Mouse (Mus musculus) neural tube, embryonic 11.5 days (tissue): Measurements from ENCODE around the gene Prss54. TPM values are rescaled to one million over a fixed set of nuclear protein-coding genes. Genes with fewer than 3 reads are reported as not detected.

Source experiments
- ATAC-seq: fragments of 200-750 bp; cut with Nextera tagmentation; 2 replicates; pipeline ENCODE4 v1.8.0; 2017; ENCODE audit warnings: moderate number of reproducible peaks, mild to moderate bottlenecking, moderate TSS enrichment, moderate library complexity; ENCODE audit not compliant: insufficient read depth, low FRiP score, low TSS enrichment
- DNase-seq: peaks from one replicate; pipeline ENCODE4 v3.0.0-alpha.2; 2015; ENCODE audit warnings: low spot score
- H3K27ac ChIP-seq: fragments of 300-500 bp; sonication (generic); 2 replicates; pipeline ENCODE4 v1.5.1; 2014; ENCODE audit warnings: low read depth, mild to moderate bottlenecking, low read length
- H3K27me3 ChIP-seq: fragments of 300-500 bp; sonication (generic); 2 replicates; pipeline ENCODE4 v1.6.1; 2014; ENCODE audit warnings: mild to moderate bottlenecking, low read length, mixed read lengths; ENCODE audit not compliant: control insufficient read depth, insufficient read depth
- H3K36me3 ChIP-seq: fragments of 300-500 bp; sonication (generic); 2 replicates; pipeline ENCODE4 v1.6.1; 2014; ENCODE audit warnings: mild to moderate bottlenecking, low read length, moderate library complexity, mixed read lengths; ENCODE audit not compliant: control insufficient read depth, insufficient read depth
- H3K4me1 ChIP-seq: fragments of 300-500 bp; sonication (generic); 2 replicates; pipeline ENCODE4 v1.6.1; 2014; ENCODE audit warnings: low read length, mixed read lengths; ENCODE audit not compliant: control insufficient read depth, insufficient read depth
- H3K4me2 ChIP-seq: fragments of 300-500 bp; sonication (generic); 2 replicates; pipeline ENCODE4 v1.6.1; 2014; ENCODE audit warnings: low read depth, mild to moderate bottlenecking, moderate library complexity
- H3K4me3 ChIP-seq: fragments of 300-500 bp; sonication (generic); 2 replicates; pipeline ENCODE4 v1.5.1; 2014; ENCODE audit warnings: low read depth, low read length
- H3K9ac ChIP-seq: fragments of 300-500 bp; sonication (generic); 2 replicates; pipeline ENCODE4 v1.6.1; 2014; ENCODE audit warnings: mild to moderate bottlenecking, low read length
- H3K9me3 ChIP-seq: fragments of 300-500 bp; sonication (generic); 2 replicates; pipeline ENCODE4 v1.6.1; 2016; ENCODE audit warnings: low read length; ENCODE audit not compliant: control insufficient read depth
- WGBS: fragments of 180-500 bp; shearing (Covaris S2); extraction: QIAGEN DNeasy Blood & Tissue Kit; methylation state at CpG from one replicate; pipeline ENCODE4 v1.1.7; 2014; 5-methylcytosine and 5-hydroxymethylcytosine counted together
- polyA plus RNA-seq: library from polyadenylated mRNA; unstranded; fragments of >200 nt; fragmentation: Nextera tagmentation; extraction: Ambion mirVana; gene quantifications from 2 replicates; pipeline ENCODE4 v1.2.1, GENCODE M21; 2014

The Prss54 gene
- polyA plus RNA-seq, 1 experiment from 2014 or later, result not detected

DNA sequence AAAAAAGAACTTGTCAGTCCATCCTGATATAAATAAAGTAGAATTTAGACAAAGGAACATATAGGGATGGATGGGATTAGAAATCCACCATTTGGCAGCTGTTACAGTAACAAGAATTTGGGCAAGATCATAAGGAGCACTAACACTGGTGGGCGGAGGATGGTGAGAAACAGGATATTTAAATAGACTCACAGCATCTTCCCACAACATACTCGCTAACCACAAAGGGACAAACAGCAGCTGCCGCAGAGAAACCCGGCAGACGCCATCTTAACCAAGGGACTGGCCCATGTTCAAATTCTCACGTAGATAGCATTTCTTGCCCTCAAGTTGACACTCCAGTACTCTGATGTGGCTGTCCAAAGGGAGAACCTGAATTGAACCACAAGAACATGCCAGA is 59.2 kb downstream of the Prss54 start:
- DNase-seq (no peak), ATAC-seq (no peak)
- Histone ChIP-seq H3K36me3 (no peaks in the 10 kb centered on the region), H3K27me3 (no peaks in the 10 kb centered on the region), H3K4me2 (no peak overlapping the region), H3K4me1 (no peaks in the 10 kb centered on the region), H3K4me3 (no peak overlapping the region), H3K27ac (no peak overlapping the region), H3K9me3 (no peaks in the 10 kb centered on the region), H3K9ac (no peak overlapping the region)
- WGBS, result 93% methylated on average over 6 of the region's 6 CpGs

DNA sequence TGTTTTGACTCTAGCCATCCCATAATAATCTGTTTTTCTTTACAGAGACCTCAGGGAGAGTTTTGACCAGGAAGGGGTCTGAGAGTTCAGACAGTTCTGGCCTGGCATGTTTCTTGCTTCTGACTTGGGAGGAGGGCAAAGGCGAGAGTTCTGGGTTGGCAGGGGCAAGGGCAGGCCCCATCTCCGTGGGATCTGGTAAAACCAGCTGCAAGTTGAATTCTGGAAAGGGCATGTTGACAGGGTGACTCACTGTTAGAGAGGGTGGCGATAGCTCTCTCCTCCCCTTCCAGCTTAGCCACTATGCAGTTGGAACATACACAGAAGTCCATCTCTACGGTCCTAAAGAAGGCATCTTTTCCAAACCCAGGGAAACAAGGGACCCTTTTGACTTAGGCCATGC is 62.9 kb downstream of the Prss54 start:
- no peak overlapping the region for H3K4me2 ChIP-seq
- H3K36me3 ChIP-seq, result no peaks in the 10 kb centered on the region
- H3K9me3 ChIP-seq, result no peaks in the 10 kb centered on the region
- ATAC-seq, result no peak
- 81% methylated on average over 4 of the region's 4 CpGs for WGBS
- H3K4me3 ChIP-seq, result no peak overlapping the region
- no peak for DNase-seq
- no peaks in the 10 kb centered on the region for H3K4me1 ChIP-seq
- H3K27ac ChIP-seq, result no peak overlapping the region
- no peaks in the 10 kb centered on the region for H3K27me3 ChIP-seq
- no peak overlapping the region for H3K9ac ChIP-seq

DNA sequence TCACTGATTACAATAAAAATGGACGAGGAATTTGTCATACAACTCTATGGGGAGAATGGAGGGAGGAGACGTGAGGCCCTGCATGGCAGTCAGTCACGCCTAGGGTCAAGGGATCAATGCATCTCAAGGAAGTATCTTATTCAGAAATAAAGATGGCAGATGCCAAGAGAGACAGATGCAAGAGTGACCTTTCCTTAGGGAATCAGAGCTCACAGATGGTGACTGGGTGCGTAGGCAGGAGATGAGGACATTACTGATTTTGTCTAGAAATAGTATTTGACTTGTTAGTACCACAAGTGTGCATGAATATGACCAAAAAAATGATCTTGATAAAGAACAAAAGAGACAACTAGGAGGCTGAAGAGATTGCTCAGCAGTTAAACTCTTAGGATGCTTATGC is 63.9 kb downstream of the Prss54 start:
- Histone ChIP-seq H3K27ac (no peak overlapping the region), H3K9ac (no peak overlapping the region), H3K4me1 (no peaks in the 10 kb centered on the region), H3K9me3 (no peaks in the 10 kb centered on the region), H3K4me3 (no peak overlapping the region), H3K27me3 (no peaks in the 10 kb centered on the region), H3K36me3 (no peaks in the 10 kb centered on the region), H3K4me2 (no peak overlapping the region)
- ATAC-seq (no peak), DNase-seq (no peak)
- 59% methylated on average over 4 of the region's 4 CpGs for WGBS

Other genes with a start within 250 kb of the Prss54 start
- gene Zfp319, start 244.4 kb downstream of the Prss54 start, polyA plus RNA-seq, result 12.7 and 13.4 TPM in 2 replicates
- 37.6 and 38.0 TPM in 2 replicates for gene Usb1, start 244.1 kb downstream of the Prss54 start, polyA plus RNA-seq
- 20.2 and 21.1 TPM in 2 replicates for gene Mmp15, start 224.1 kb downstream of the Prss54 start, polyA plus RNA-seq
- 128 and 142 TPM in 2 replicates for gene Cfap20, start 141.5 kb downstream of the Prss54 start, polyA plus RNA-seq
- gene Csnk2a2, start 86.3 kb downstream of the Prss54 start, polyA plus RNA-seq, result 16.7 and 18.3 TPM in 2 replicates
- 0.17 and 0.43 TPM in 2 replicates for gene Ccdc113, start 42.3 kb downstream of the Prss54 start, polyA plus RNA-seq
- 23.5 and 24.3 TPM in 2 replicates for gene Gins3, start 57.1 kb upstream of the Prss54 start, polyA plus RNA-seq
- gene Ndrg4, start 100.6 kb upstream of the Prss54 start, polyA plus RNA-seq, result 69.5 and 87.3 TPM in 2 replicates
- 19.3 and 20.2 TPM in 2 replicates for gene Setd6, start 139.5 kb upstream of the Prss54 start, polyA plus RNA-seq
- gene Cnot1, start 231.1 kb upstream of the Prss54 start, polyA plus RNA-seq, result 119 and 128 TPM in 2 replicates
- 348 and 353 TPM in 2 replicates for gene Sap18b, start 249.0 kb upstream of the Prss54 start, polyA plus RNA-seq